Mouse (Mus musculus): ENCODE results near the gene R3hdm1.

The R3hdm1 gene

GRCm38 (mm10) chr1:128281753-128282152 lies 178.7 kb downstream of the R3hdm1 start:
- in situ Hi-C loops (cut with MboI; ENCODE audit: unreplicated experiment in 2 of 2): loop anchor here (25.0 kb wide), 2 partner anchors 806 to 956 kb away; no protein-coding TSS in a partner anchor

- in situ Hi-C loops (cut with MboI; ENCODE audit: unreplicated experiment in 2 of 2): loop anchor here (25.0 kb wide), 2 partner anchors 804 to 954 kb away; no protein-coding TSS in a partner anchor
Measured at GRCm38 (mm10) chr1:128282924-128283323, 179.8 kb downstream of the R3hdm1 start.

- in situ Hi-C loops (cut with MboI; ENCODE audit: unreplicated experiment in 2 of 2): loop anchor here (25.0 kb wide), 2 partner anchors 803 to 953 kb away; no protein-coding TSS in a partner anchor
Measured at GRCm38 (mm10) chr1:128284157-128284690, 181.1 kb downstream of the R3hdm1 start.

- in situ Hi-C loops (cut with MboI; ENCODE audit: unreplicated experiment in 2 of 2): loop anchor here (25.0 kb wide), 2 partner anchors 802 to 952 kb away; no protein-coding TSS in a partner anchor
Measured at GRCm38 (mm10) chr1:128285136-128285535, 182.0 kb downstream of the R3hdm1 start.

All from v-Abl transformed pro-B cells (cell line).